Comparison of ENCODE assay signal across 15 mouse cellular contexts in genomic region chr14:34332476-34332875, GRCm38 (mm10). TPM values are rescaled to one million over a fixed set of nuclear protein-coding genes. Genes with fewer than 3 reads are reported as not detected.
DNase-seq lines count a peak whose midpoint lies in the region; ATAC-seq and TF ChIP-seq lines count a peak whose summit lies in the region.
"Had no signal": no experiment of that assay in that cellular context is flagged by ENCODE, and none has a peak within 500 bp of the region (broad histone marks: within the 10 kb centered on the region; RNA-seq: fewer than 3 reads in every experiment).

No protein-coding gene starts in this region.

- no peaks in the 10 kb centered on the region for H3K27me3 ChIP-seq in midbrain, embryonic 16.5 days (ENCODE audit: control insufficient read depth, insufficient read depth, low read depth, low read length)
- no peaks in the 10 kb centered on the region for H3K27me3 ChIP-seq in midbrain, embryonic 11.5 days (ENCODE audit: control insufficient read depth, insufficient read depth, low read length)
- H3K27me3 ChIP-seq: liver, embryonic 12.5 days had no signal

- DNase-seq in cerebellum, adult 9-11 months = peak; percentile 47
- DNase-seq in cerebellum, adult 9-10 months = no peak
- no peak for DNase-seq in midbrain, embryonic 11.5 days (ENCODE audit: low spot score, missing footprints)
- peak in 1 of 2 experiments; percentile 32 for DNase-seq in left cerebral cortex, adult 2 months (ENCODE audit: extremely low spot score in 1 of 2, low spot score in 2 of 2)
- peak; percentile 37 for DNase-seq in right cerebral cortex, postnatal 25 days
- DNase-seq in adrenal gland, postnatal 4 days (ENCODE audit: low spot score in 2 of 2) = no peak
- DNase-seq in embryo, embryonic 10.5 days (ENCODE audit: low spot score) = no peak
- DNase-seq: heart, postnatal 14 days; kidney, adult 18-20 months; lung, postnatal 14 days had no signal

- H3K27ac ChIP-seq in midbrain, embryonic 16.5 days (ENCODE audit: low read length) = peak overlapping the region; percentile 26; the same call in 1 of the 2 replicates
- no peak overlapping the region for H3K27ac ChIP-seq in midbrain, embryonic 11.5 days (ENCODE audit: low read depth, low read length)
- peak overlapping the region; percentile 50; the same call in 1 of the 2 replicates for H3K27ac ChIP-seq in left cerebral cortex, adult 2 months
- H3K27ac ChIP-seq: liver, embryonic 12.5 days had no signal

- no peak overlapping the region for H3K9ac ChIP-seq in midbrain, embryonic 16.5 days (ENCODE audit: low read depth, low read length)
- no peak overlapping the region for H3K9ac ChIP-seq in midbrain, embryonic 11.5 days (ENCODE audit: low read length)
- H3K9ac ChIP-seq: liver, embryonic 12.5 days had no signal

- H3K4me2 ChIP-seq in midbrain, embryonic 16.5 days (ENCODE audit: low read length) = no peak overlapping the region
- H3K4me2 ChIP-seq in midbrain, embryonic 11.5 days = no peak overlapping the region
- H3K4me2 ChIP-seq: liver, embryonic 12.5 days had no signal

- no peaks in the 10 kb centered on the region for H3K9me3 ChIP-seq in midbrain, embryonic 16.5 days (replicated peaks; ENCODE audit: control insufficient read depth, low read length, poor library complexity, severe bottlenecking)
- no peaks in the 10 kb centered on the region for H3K9me3 ChIP-seq in midbrain, embryonic 11.5 days (ENCODE audit: control insufficient read depth, low read length)
- H3K9me3 ChIP-seq: liver, embryonic 12.5 days had no signal

- H3K36me3 ChIP-seq in midbrain, embryonic 16.5 days (ENCODE audit: control insufficient read depth, insufficient read depth, low read length) = peaks cover 51% of the 10 kb centered on the region
- peaks cover 12% of the 10 kb centered on the region; the same call in 1 of the 2 replicates for H3K36me3 ChIP-seq in midbrain, embryonic 11.5 days (ENCODE audit: control insufficient read depth, insufficient read depth, low read length)

- H3K4me3 ChIP-seq in midbrain, embryonic 16.5 days (ENCODE audit: low read depth, low read length) = no peak overlapping the region
- H3K4me3 ChIP-seq in midbrain, embryonic 11.5 days (ENCODE audit: low read depth, low read length) = no peak overlapping the region
- no peak overlapping the region for H3K4me3 ChIP-seq in left cerebral cortex, adult 2 months
- H3K4me3 ChIP-seq: erythroblast, embryonic 14.5 days; liver, embryonic 12.5 days had no signal

- no peak for TF ChIP-seq CTCF in left cerebral cortex, adult 2 months (IDR thresholded peaks at IDR 0.05)

- 84% methylated on average over 5 of the region's 5 CpGs for WGBS in midbrain, embryonic 16.5 days
- WGBS in midbrain, embryonic 11.5 days = 92% methylated on average over 5 of the region's 5 CpGs

- ATAC-seq in midbrain, embryonic 16.5 days = peak; percentile 87
- no peak for ATAC-seq in midbrain, embryonic 11.5 days (ENCODE audit: low FRiP score)
- ATAC-seq: liver, embryonic 12.5 days had no signal

- H3K4me1 ChIP-seq in midbrain, embryonic 16.5 days (ENCODE audit: control insufficient read depth, insufficient read depth, low read length) = no peaks in the 10 kb centered on the region
- H3K4me1 ChIP-seq in midbrain, embryonic 11.5 days (ENCODE audit: control insufficient read depth, insufficient read depth, low read length) = no peaks in the 10 kb centered on the region
- H3K4me1 ChIP-seq: liver, embryonic 12.5 days had no signal

- intact Hi-C loops in left cerebral cortex, adult 2 months (cut with DNase I) = no loop called here

RNA-seq across cellular contexts. Expression of gene Glud1, which starts 21.9 kb away (rescaled TPM):
- 89.8 and 92.8 TPM in 2 replicates for polyA plus RNA-seq in midbrain, embryonic 16.5 days (2015; fragmentation: Nextera tagmentation; extraction: Ambion mirVana)
- 97.8 and 101 TPM in 2 replicates for polyA plus RNA-seq in midbrain, embryonic 11.5 days (2014; fragmentation: Nextera tagmentation; extraction: Ambion mirVana)
- 100 to 1,000 TPM; 281 to 285 TPM for total RNA-seq in left cerebral cortex, adult 2 months (2021)
- 100 to 1,000 TPM; 220 to 286 TPM for total RNA-seq in adrenal gland, postnatal 4 days (2021)

RNA-seq across cellular contexts. Expression of gene Shld2, which starts 22.2 kb away (rescaled TPM):
- 4.8 and 6.4 TPM in 2 replicates for polyA plus RNA-seq in midbrain, embryonic 16.5 days (2015; fragmentation: Nextera tagmentation; extraction: Ambion mirVana)
- polyA plus RNA-seq in midbrain, embryonic 11.5 days (2014; fragmentation: Nextera tagmentation; extraction: Ambion mirVana) = 6.2 and 8.0 TPM in 2 replicates
- total RNA-seq in left cerebral cortex, adult 2 months (2021) = 10 to 100 TPM; 10.5 to 11.5 TPM
- 10 to 100 TPM; 12.6 to 16.0 TPM for total RNA-seq in adrenal gland, postnatal 4 days (2021)

RNA-seq across cellular contexts. Expression of gene Fam25c, which starts 22.8 kb away (rescaled TPM):
- not detected in 2 replicates for polyA plus RNA-seq in midbrain, embryonic 16.5 days (2015; fragmentation: Nextera tagmentation; extraction: Ambion mirVana)
- not detected in 2 replicates for polyA plus RNA-seq in midbrain, embryonic 11.5 days (2014; fragmentation: Nextera tagmentation; extraction: Ambion mirVana)
- total RNA-seq in left cerebral cortex, adult 2 months (2021) = not detected
- total RNA-seq in adrenal gland, postnatal 4 days (2021) = not detected
- total RNA-seq: heart, postnatal 14 days; left cerebral cortex, adult 18-20 months had no signal
- polyA plus RNA-seq: erythroblast, embryonic 14.5 days; gonadal fat pad, adult 2 months; liver, embryonic 12.5 days had no signal

RNA-seq across cellular contexts. Expression of gene Sncg, which starts 42.1 kb away (rescaled TPM):
- 27.6 and 31.0 TPM in 2 replicates for polyA plus RNA-seq in midbrain, embryonic 16.5 days (2015; fragmentation: Nextera tagmentation; extraction: Ambion mirVana)
- 65.7 and 67.3 TPM in 2 replicates for polyA plus RNA-seq in midbrain, embryonic 11.5 days (2014; fragmentation: Nextera tagmentation; extraction: Ambion mirVana)
- total RNA-seq in left cerebral cortex, adult 2 months (2021) = 1 to 10 TPM; 3.0 to 3.9 TPM
- total RNA-seq in adrenal gland, postnatal 4 days (2021) = 10 to 100 TPM; 17.2 to 45.8 TPM
- polyA plus RNA-seq: erythroblast, embryonic 14.5 days had no signal

RNA-seq across cellular contexts. Expression of gene Mmrn2, which starts 42.8 kb away (rescaled TPM):
- polyA plus RNA-seq in midbrain, embryonic 16.5 days (2015; fragmentation: Nextera tagmentation; extraction: Ambion mirVana) = 3.5 and 3.6 TPM in 2 replicates
- 4.7 and 5.3 TPM in 2 replicates for polyA plus RNA-seq in midbrain, embryonic 11.5 days (2014; fragmentation: Nextera tagmentation; extraction: Ambion mirVana)
- total RNA-seq in left cerebral cortex, adult 2 months (2021) = 1 to 10 TPM; 4.4 to 5.8 TPM
- total RNA-seq in adrenal gland, postnatal 4 days (2021) = 10 to 100 TPM; 26.0 to 28.3 TPM
- polyA plus RNA-seq: erythroblast, embryonic 14.5 days had no signal

Comparison
In these comparisons a context has a peak if more than half of its experiments do, and no peak if none do; other contexts are left out.
1. DNase-seq: peak in cerebellum, adult 9-11 months (single experiment) and right cerebral cortex, postnatal 25 days (single experiment); none in cerebellum, adult 9-10 months (single experiment), midbrain, embryonic 11.5 days (single experiment), adrenal gland, postnatal 4 days (0 of 2) and embryo, embryonic 10.5 days (single experiment).